Mouse (Mus musculus) embryonic fibroblast, embryonic 13.5 days (primary cell): ENCODE measurements around the gene Olfr66. TPM values are rescaled to one million over a fixed set of nuclear protein-coding genes. Genes with fewer than 3 reads are reported as not detected.

Source experiments
- H3K27ac ChIP-seq: 2 replicates; pipeline ENCODE4 v1.5.1; 2012; ENCODE audit warnings: low read length, control low read depth, inconsistent platforms; ENCODE audit not compliant: insufficient read depth
- H3K4me1 ChIP-seq: 2 replicates; pipeline ENCODE4 v1.6.1; 2011; ENCODE audit warnings: low read length; ENCODE audit not compliant: control insufficient read depth, insufficient read depth
- H3K4me3 ChIP-seq: 2 replicates; pipeline ENCODE4 v1.5.1; 2011; ENCODE audit warnings: mild to moderate bottlenecking, control low read depth, low read length; ENCODE audit not compliant: insufficient read depth
- CTCF ChIP-seq: IDR thresholded peaks from 2 replicates; pipeline ENCODE4 v1.5.1; 2011; ENCODE audit warnings: mild to moderate bottlenecking, control low read depth, low read length, moderate library complexity, borderline replicate concordance; ENCODE audit not compliant: insufficient read depth
- POLR2A ChIP-seq: IDR thresholded peaks from 2 replicates; pipeline ENCODE4 v1.6.1; 2011; ENCODE audit warnings: low read depth, mild to moderate bottlenecking, control low read depth, low read length, moderate library complexity
- polyA plus RNA-seq: library from polyadenylated mRNA; stranded (reverse); fragments of >200 nt; gene quantifications from 2 replicates; pipeline ENCODE4 v1.2.4, GENCODE M21; 2011; ENCODE audit warnings: low read depth; ENCODE audit not compliant: missing spikeins, insufficient read length

Olfr66 gene
- polyA plus RNA-seq, 1 experiment: not detected

DNA sequence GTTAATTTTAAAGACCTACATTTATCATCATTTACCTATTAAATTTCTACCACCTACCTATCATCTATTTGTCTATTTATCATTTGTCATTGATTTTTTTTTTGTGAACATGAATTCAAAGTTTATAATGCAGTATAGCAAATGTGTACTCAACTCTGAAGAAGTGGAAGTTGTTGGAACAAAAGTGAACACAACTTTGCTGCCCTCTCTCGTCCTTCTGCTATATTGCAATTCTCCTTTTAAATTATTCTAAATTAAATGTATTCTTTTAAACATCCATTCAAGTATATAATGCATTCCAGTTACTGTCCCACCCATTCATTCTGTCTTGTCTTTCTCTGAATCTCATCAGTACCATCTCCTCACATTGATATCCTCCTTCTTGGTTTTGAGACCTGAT, 13.0 kb downstream of the Olfr66 start:
- no peak overlapping the region for H3K4me3 ChIP-seq
- H3K27ac ChIP-seq: no peak overlapping the region
- TF ChIP-seq POLR2A (no peak), CTCF (no peak)
- H3K4me1 ChIP-seq: no peaks in the 10 kb centered on the region

- TF ChIP-seq POLR2A: no peak
- no peak for TF ChIP-seq CTCF
- Histone ChIP-seq H3K4me3 (no peak overlapping the region), H3K4me1 (no peaks in the 10 kb centered on the region), H3K27ac (no peak overlapping the region)
Measured at GRCm38 (mm10) chr7:103870667-103871066, 15.4 kb downstream of the Olfr66 start.

DNA sequence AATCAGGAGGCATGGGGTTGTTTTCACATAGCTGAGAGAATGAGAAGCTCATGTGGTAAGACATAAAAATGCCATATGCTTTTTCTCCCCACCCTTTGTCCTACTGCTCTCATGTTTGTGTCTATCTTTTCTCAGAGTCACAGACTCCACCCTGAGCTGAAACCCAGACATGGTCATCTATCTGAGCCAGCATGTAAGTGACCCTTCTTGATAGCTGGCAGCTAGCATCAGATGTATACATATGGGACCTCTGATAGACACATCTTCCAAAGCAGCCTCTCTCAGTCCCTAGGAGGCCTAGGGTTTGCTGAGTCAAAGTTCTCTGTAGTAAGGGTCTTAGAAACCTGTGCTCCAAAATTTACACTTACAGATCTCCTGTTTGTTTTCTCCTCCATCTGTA, 20.3 kb downstream of the Olfr66 start:
- no peak overlapping the region for H3K27ac ChIP-seq
- TF ChIP-seq POLR2A (no peak), CTCF (no peak)
- H3K4me1 ChIP-seq: no peaks in the 10 kb centered on the region
- H3K4me3 ChIP-seq: no peak overlapping the region

DNA sequence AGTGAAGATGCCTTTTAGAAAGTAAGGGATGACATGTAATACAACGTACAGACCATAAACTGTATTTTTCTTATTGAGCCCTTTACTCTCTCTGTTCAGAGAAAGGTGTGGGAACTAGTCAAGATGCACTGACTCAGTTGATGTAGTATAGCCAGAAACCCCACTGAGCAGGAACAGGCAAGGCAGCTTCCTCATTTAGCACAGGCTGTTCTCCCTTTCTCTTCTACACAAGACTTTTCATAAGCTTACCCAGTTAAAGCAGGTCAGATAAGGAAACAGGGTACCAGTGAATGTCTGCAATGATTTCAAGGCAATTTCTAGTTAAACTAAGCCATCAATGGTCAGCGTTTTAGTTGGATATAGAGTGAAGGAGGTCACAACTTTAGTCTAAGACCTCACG, 24.5 kb downstream of the Olfr66 start:
- TF ChIP-seq POLR2A (no peak), CTCF (no peak)
- Histone ChIP-seq H3K4me1 (no peaks in the 10 kb centered on the region), H3K4me3 (no peak overlapping the region), H3K27ac (no peak overlapping the region)

DNA sequence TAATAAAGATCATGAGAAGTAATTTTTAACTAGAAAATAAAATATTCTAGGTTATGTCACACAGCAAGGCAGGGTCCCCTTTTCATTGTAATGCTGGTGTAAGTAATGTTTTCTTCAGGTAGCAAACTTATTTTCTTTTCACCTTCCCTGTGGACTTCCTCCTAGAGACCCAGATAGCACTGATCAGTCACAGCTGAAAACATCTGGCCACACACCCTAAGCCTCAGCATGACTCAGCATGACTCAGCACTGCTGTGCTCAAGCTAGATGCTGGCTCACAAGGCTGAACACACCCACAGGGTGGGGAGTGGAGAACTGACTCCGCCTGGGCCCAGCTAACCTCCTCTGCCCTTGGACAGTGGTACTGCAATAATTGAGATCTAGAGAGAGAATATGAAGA, 25.2 kb downstream of the Olfr66 start:
- TF ChIP-seq CTCF (no peak), POLR2A (no peak)
- Histone ChIP-seq H3K27ac (no peak overlapping the region), H3K4me1 (no peaks in the 10 kb centered on the region), H3K4me3 (no peak overlapping the region)

- no peaks in the 10 kb centered on the region for H3K4me1 ChIP-seq
- TF ChIP-seq POLR2A (no peak), CTCF (no peak)
- no peak overlapping the region for H3K4me3 ChIP-seq
- H3K27ac ChIP-seq: no peak overlapping the region
Measured at GRCm38 (mm10) chr7:103859076-103859475, 27.0 kb downstream of the Olfr66 start.

DNA sequence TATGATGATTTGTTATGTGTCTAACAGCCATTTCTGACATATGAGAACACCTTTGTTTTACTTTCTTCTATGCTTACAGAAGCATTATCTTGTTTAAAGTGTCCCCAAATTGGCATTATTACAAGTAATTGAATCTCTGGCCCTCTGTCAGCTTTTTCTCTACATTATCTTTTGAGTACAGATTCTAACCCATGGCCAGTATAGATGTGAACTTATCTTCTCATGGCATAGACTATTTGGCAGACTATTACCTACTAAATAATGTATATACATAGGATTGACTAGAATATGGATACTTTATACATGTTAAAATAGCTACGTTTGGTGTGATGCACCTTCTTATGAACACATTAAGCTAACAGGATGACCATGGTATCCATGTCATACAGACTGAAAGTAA, 31.4 kb downstream of the Olfr66 start:
- H3K27ac ChIP-seq: no peak overlapping the region
- no peak overlapping the region for H3K4me3 ChIP-seq
- no peaks in the 10 kb centered on the region for H3K4me1 ChIP-seq
- no peak for TF ChIP-seq POLR2A
- TF ChIP-seq CTCF: no peak

GRCm38 (mm10) chr7:103853090-103853489, 33.0 kb downstream of the Olfr66 start, which contains the start of gene Hbb-y:
Gene Hbb-y (minus strand): TSS chr7:103853216.
- Histone ChIP-seq H3K4me3 (no peak within 1 kb of the TSS), H3K4me1 (no peaks in the 10 kb centered on the region), H3K27ac (no peak within 1 kb of the TSS)
- TF ChIP-seq POLR2A (no peak), CTCF (no peak)

DNA sequence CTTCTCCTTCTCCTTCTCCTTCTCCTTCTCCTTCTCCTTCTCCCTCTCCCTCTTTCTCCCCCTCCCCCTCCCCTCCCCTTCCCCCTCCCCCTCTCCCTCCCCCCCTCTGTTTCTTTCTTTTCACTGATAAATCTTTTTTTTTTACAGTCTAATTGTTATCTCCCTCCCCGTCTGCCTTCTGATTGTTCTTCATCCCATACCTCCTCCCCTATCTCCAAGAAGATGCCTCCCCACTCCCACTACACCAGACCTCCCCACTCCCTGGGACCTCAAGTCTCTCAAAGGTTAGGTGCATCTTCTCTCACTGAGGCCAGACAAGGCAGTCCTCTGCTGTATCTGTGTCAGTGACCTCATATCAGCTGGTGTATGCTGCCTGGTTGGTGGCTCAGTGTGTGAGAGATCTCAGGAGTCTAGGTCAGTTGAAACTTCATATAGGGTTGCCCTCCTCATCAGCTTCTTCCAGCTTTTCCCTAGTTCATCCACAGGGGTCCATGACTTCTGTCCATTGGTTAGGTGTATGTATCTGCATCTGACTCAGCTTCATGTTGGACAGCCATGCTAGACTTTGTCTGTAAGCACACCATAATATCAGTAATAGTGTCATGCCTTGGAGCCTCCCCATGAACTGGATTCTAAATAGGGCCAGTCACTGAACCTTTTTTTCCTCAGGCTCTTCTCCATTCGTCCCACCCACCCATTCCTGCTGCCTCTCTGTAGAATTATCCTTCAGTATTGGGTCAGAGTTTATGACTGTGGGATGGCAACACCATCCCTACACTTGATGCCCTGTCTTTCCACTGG, 41.3 kb downstream of the Olfr66 start:
- Histone ChIP-seq H3K4me1 (no peaks in the 10 kb centered on the region), H3K27ac (no peak overlapping the region), H3K4me3 (no peak overlapping the region)
- no peak for TF ChIP-seq CTCF
- TF ChIP-seq POLR2A: no peak

GRCm38 (mm10) chr7:103843034-103843433, 43.0 kb downstream of the Olfr66 start, which contains the start of gene Hbb-bh1:
Gene Hbb-bh1 (minus strand): TSS chr7:103843164.
- Histone ChIP-seq H3K27ac (no peak within 1 kb of the TSS), H3K4me3 (no peak within 1 kb of the TSS), H3K4me1 (no peaks in the 10 kb centered on the region)
- TF ChIP-seq POLR2A: no peak
- TF ChIP-seq CTCF: no peak

DNA sequence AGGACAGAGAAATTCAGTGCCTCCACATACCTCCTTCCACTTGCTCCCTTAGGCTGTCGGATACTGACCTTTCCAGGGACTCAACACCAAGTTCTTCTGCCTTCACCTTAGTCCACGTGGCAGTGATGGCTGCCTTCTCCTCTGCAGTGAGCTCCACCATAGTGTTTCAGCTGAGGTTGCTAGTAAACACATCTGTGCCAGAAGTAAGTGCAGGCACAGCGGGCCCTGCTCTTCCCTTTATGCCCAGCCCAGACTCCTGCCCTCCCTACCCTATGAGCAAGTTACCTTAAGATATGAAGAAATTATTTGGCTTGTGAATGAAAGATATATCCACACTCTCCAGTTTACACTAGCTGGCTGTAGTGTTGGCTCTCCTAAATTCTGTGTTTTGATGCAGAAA, 45.8 kb downstream of the Olfr66 start, which contains the start of gene Hbb-bh2:
Gene Hbb-bh2, minus strand, starts transcription at position 253 of the 400 bp plus-strand sequence.
- no peak for TF ChIP-seq POLR2A
- no peak for TF ChIP-seq CTCF

More for the DNA sequence above, 45.8 kb downstream of the Olfr66 start, which contains the start of gene Hbb-bh2:
- no peaks in the 10 kb centered on the region for H3K4me1 ChIP-seq
- H3K4me3 ChIP-seq: no peak within 1 kb of the TSS
- H3K27ac ChIP-seq: no peak within 1 kb of the TSS

Other genes with a start within 250 kb of the Olfr66 start
- gene Olfr622, start 243.6 kb downstream of the Olfr66 start, polyA plus RNA-seq: not detected in 2 replicates
- not detected in 2 replicates for gene Olfr623, start 222.6 kb downstream of the Olfr66 start, polyA plus RNA-seq
- not detected in 2 replicates for gene Olfr624, start 215.1 kb downstream of the Olfr66 start, polyA plus RNA-seq
- gene Olfr625-ps1, start 203.5 kb downstream of the Olfr66 start, polyA plus RNA-seq: not detected in 2 replicates
- gene Olfr243, start 171.6 kb downstream of the Olfr66 start, polyA plus RNA-seq: not detected in 2 replicates
- gene Olfr628, start 155.9 kb downstream of the Olfr66 start, polyA plus RNA-seq: not detected in 2 replicates
- not detected in 2 replicates for gene Olfr629, start 141.3 kb downstream of the Olfr66 start, polyA plus RNA-seq
- not detected in 2 replicates for gene Olfr630, start 128.9 kb downstream of the Olfr66 start, polyA plus RNA-seq
- not detected in 2 replicates for gene Olfr69, start 114.7 kb downstream of the Olfr66 start, polyA plus RNA-seq
- not detected in 2 replicates for gene Olfr68, start 106.6 kb downstream of the Olfr66 start, polyA plus RNA-seq
- gene Olfr67, start 94.4 kb downstream of the Olfr66 start, polyA plus RNA-seq: not detected in 2 replicates
- gene Hbb-bt, start 72.3 kb downstream of the Olfr66 start, polyA plus RNA-seq: not detected in 2 replicates
- not detected in 2 replicates for gene Hbb-bs, start 58.2 kb downstream of the Olfr66 start, polyA plus RNA-seq
- not detected in 2 replicates for gene Hbb-bh2, start 45.7 kb downstream of the Olfr66 start, polyA plus RNA-seq
- not detected in 2 replicates for gene Hbb-bh1, start 43.1 kb downstream of the Olfr66 start, polyA plus RNA-seq
- not detected in 2 replicates for gene Hbb-y, start 33.0 kb downstream of the Olfr66 start, polyA plus RNA-seq
- gene Olfr64, start 8.2 kb upstream of the Olfr66 start, polyA plus RNA-seq: not detected in 2 replicates
- not detected in 2 replicates for gene Olfr65, start 17.2 kb upstream of the Olfr66 start, polyA plus RNA-seq
- gene Olfr631, start 42.6 kb upstream of the Olfr66 start, polyA plus RNA-seq: not detected in 2 replicates
- not detected in 2 replicates for gene Olfr632, start 48.1 kb upstream of the Olfr66 start, polyA plus RNA-seq
- not detected in 2 replicates for gene Olfr633, start 58.2 kb upstream of the Olfr66 start, polyA plus RNA-seq
- gene Olfr635, start 84.9 kb upstream of the Olfr66 start, polyA plus RNA-seq: not detected in 2 replicates
- not detected in 2 replicates for gene Olfr638, start 112.5 kb upstream of the Olfr66 start, polyA plus RNA-seq
- gene Olfr639, start 131.1 kb upstream of the Olfr66 start, polyA plus RNA-seq: not detected in 2 replicates
- not detected in 2 replicates for gene Olfr640, start 139.3 kb upstream of the Olfr66 start, polyA plus RNA-seq
- gene Olfr641, start 149.2 kb upstream of the Olfr66 start, polyA plus RNA-seq: not detected in 2 replicates
- not detected in 2 replicates for gene Olfr642, start 166.4 kb upstream of the Olfr66 start, polyA plus RNA-seq
- gene 4930516K23Rik, start 175.2 kb upstream of the Olfr66 start, polyA plus RNA-seq: not detected in 2 replicates
- gene Olfr644, start 185.6 kb upstream of the Olfr66 start, polyA plus RNA-seq: not detected in 2 replicates
- gene Olfr645, start 199.2 kb upstream of the Olfr66 start, polyA plus RNA-seq: not detected in 2 replicates
- gene Olfr646, start 218.6 kb upstream of the Olfr66 start, polyA plus RNA-seq: not detected in 2 replicates
- not detected in 2 replicates for gene Ubqln5, start 243.6 kb upstream of the Olfr66 start, polyA plus RNA-seq